Mouse (Mus musculus) WW6 (cell line): ENCODE measurements at regions not wholly inside any gene's neighbourhood (a gene's known extent, or its start where the extent isn't known, plus 50 kb on each side); places are given as distances from the start of the nearest gene placed in this dataset.
A peak's percentile ranks its signal among the peaks of the same experiment; 100 is the strongest.

ENCODE experiments used
- DNase-seq: peaks from one replicate; pipeline ENCODE4 v3.0.0-alpha.2; 2013; ENCODE audit warnings: low read depth, low spot score

DNA sequence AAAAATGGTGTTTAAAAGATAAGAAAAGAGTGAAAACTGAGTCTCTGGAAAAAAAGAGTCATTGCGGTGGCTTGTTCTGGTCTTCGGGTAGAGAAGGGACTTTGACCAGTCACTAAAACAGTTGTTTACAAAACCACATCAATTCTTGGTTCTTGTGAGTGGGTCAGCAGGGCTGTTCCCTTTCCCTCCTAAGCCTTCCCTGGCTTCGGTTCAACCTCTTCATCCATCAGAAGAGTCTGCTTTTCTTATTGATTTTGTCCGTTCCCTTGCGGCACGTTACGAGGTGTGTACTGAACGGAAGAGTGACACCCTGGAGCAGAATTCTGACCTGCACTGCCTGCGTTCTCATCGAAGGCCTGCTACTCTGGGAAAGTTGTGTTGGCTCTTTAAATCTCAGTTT, 229.1 kb upstream of the G2e3 start:
- DNase-seq: no peak

DNA sequence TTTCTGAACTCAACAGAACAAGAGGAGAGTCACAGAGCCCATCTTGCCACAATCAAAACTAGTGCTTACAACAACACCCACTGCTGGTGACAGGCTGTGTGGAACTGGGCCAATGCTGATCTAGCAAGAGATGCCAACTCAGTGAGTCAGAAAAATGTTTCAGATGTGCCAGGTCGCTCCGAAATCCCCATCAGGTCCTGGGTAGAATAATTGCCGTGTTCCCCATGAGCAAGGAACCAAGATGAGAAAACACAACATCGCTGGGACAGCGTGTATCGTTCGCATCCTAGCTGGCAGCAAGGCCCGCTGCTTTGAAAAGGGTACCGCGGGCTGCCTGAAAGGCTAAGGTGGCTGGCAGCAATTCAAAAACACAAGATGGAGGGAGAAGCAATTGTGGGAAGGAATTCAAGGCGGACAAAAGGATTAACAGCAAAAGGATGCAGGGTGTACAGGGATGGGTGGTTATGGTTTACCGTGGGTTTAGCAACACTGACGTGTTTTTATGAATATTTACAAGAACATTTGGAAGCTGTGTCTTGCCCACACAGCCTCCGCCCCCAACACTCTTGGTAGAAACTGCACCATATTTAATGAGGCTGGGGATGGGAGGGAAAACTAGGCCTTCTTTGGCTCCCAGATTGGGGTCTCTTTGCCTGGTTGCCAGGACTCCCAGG, 229.7 kb upstream of the G2e3 start:
- DNase-seq: no peak

DNA sequence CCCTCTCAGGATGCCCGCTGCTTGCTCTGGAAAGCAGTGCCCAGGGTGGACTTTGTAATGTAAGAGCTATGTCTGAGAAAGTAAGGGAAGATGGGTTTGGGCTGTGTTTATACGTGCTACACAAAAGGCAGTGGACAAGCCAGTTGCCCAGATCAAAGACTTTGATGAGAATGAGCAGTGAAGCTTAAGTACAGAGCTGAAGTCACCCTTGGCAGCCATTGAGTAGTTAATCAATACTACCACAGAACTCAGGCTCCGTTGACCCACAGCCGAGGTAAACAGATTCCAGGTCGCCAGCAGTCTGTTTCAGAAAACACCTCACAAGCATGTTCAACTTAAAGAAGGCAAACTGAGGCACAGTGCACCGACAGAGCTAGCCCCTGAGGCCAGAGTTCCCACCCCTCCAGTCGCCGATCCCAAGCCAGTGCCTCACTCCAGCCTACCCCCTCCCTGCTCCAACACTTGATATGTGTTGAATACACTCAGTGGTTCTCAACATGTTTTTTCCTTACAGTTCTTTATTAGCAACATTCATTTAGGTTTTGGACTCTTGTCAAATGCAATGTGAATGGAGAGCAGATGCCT, 230.3 kb upstream of the G2e3 start:
- no peak for DNase-seq

DNA sequence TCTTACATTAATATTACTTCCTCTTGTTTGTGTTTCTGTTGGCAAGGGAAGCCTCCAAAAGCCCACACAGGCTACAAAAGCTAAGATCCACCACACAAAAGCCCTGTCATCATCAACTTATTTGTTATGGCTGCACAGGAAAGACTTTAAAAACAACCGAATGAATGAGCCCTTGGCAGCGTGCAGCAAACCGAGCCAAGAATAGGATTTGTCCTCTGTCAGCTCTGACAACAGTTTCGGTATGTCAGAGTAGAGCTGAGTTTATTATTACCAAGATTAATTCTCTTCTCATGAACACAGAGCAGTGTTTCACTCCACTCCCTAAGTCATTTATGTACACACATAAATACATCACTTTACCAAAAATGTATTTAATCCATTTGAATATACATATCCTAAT, 236.1 kb upstream of the G2e3 start:
- DNase-seq: no peak

DNA sequence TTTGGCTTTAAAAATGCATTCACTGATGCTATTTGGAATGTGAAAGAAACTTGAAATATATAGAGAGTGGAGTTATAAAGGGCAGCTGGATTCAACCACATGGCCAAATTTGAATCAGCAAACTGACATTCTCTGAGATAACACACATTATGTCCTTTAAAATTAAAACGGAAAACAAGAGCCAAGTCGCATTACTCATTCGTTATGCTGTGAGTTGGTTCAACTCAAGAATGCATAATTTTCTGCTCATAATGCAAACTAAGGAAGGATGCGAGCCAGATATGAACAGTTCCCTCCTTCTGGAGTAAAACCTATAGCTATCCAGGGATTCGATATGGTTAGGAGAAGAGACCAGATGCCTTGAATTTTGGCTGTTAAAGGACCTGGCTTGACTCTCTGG, 239.8 kb upstream of the G2e3 start:
- DNase-seq: no peak

DNA sequence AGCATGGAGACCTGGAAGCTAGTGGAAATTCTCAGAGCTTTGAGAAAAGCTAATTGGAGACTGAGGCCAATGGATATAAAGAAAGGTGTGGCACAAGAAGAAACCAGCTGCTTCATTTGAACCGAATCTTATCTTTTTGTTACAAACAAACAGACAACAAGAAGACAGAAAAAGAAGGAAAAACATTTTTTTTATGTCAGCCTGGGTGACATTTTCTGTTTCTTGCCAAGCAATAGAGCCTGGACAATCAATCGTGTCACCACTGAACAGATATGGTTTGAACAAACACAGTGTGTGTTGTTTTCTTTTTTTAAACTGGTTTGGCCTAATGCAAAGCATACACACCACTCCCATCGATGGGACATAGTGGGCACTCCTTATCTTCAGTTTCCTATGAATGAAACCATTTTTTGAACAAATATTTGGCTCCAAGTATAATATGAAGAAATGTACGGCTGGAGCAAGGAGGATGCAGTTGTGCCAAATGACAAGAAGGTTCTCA, 244.3 kb upstream of the G2e3 start:
- no peak for DNase-seq

DNA sequence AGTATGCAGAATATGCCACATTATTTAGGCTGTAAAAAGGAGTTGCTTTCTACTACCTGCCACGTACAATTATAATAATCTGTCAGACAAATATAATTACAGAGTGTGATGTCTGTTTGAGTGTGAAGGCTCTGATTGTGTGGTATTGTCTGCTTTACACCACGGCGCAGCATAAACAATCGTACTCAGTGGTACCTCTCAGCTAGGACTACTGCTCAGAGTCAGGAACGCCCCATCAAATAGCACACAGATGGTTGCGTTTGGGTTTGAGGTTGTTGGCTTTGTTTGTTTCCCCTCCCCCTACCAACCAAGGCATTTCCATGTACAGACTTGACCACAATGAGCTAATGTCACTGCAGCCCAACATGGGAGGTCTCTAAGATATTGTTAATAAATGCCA, 246.2 kb upstream of the G2e3 start:
- DNase-seq: no peak

DNA sequence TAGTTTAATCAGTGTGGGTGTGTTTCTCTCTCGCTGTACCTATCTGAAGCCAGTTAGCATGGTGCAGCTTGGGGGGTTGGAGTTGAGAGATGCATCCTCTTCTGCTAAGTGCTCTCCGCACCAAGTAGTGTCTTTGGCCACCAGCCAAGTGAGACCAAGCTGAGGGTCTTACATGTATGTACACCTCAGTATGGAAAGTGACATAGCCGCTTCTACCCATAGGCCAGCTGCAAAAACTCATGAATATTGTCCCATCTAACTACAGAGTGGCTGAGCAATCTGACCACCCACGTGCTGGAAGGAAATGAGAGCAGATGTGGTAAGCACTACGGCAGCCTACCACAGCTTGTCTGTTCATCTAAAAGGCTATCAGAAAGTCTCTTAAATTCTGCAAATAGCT, 247.0 kb upstream of the G2e3 start:
- DNase-seq: no peak

DNA sequence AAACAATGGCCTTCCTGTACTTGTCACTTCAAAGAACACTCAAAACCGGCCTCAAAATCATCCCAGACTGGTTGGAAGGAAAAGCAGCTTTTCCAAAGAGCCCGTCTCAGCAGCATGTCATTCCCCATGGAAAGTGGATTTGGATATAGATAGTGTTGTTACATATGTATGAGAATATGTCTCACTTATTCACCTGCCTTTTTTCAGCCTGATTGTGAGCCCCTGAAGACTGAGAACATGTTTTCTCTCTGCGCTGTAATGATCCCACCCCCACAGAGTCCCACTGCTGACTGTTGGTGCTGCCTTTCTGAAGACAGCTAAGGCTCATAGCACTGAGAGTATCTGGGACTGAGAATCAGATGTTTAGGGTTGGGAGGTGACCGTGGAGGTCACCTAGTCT, 251.9 kb upstream of the G2e3 start:
- DNase-seq: no peak

DNA sequence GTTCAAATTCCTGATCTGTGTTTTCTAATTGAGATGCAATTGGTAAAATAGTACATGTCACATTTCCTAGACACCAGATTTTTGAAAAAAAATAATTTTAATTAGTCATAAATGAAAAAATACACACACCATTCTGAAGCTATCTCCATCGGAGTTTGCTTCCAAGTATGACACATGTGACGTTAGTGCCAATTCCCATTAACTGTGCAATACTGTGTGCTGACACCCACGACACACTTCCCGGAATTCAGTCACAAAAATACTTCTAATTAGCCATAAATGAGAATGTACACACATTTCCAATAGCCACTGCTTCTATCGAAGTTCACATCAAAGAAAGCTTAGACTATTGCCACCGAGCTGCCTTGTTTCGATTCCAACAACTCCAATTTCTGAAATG, 258.5 kb upstream of the G2e3 start:
- DNase-seq: no peak

DNA sequence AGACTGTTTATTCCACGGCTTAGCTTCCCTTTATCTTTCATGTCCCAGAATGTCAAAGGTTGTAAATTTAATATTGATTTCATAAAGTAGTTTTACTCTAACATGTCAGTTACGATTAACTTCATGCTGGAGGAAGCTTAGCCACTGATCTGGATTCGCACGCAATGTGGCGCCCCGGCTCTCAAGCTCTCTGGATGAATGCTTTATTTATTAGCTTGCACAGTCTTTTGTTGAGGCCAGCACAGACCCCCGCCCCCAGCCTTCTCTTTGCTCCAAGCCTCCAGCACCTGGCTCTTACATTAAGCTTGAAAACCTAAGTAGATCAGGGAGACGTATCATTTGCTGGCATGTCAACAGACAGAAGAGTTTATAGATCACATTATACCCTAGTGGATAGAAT, 266.1 kb upstream of the G2e3 start:
- DNase-seq: no peak

DNA sequence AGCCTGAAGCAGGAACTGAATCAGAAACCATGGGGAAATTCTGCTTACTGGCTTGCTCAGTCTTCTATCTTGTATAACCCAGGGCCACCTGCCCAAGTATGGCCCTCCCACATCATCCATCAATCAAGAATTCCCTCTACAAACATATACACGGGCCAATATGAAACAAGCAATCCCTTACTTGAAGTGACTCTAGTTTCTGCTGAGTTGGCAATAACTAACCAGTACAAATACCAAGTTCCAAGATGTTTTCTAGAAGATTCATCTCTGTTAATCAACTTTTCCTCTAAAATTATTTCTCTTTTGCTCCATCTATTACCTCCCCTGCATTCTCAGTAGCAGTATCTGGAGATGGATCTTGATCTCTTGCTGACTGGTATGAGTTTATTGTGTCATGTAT, 274.4 kb upstream of the G2e3 start:
- DNase-seq: no peak

DNA sequence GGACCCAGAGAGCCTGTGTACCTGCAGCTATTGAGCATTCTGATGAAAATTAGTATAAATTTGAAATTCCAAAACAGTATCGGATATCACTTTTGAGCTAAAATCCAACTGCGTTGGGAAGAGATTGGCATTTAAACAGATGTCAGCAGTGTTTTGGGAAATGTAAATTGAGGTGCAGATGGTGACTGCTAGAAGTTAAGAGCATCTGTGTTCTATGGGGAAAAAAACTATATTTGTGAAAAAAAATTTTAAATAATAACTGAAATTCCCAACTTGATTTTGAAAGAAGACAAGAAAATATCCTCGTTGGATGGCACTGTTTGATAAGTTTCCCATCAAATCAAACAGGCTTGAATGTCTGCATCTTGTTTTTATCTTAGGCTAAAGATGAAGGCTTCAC, 286.9 kb upstream of the G2e3 start:
- no peak for DNase-seq

DNA sequence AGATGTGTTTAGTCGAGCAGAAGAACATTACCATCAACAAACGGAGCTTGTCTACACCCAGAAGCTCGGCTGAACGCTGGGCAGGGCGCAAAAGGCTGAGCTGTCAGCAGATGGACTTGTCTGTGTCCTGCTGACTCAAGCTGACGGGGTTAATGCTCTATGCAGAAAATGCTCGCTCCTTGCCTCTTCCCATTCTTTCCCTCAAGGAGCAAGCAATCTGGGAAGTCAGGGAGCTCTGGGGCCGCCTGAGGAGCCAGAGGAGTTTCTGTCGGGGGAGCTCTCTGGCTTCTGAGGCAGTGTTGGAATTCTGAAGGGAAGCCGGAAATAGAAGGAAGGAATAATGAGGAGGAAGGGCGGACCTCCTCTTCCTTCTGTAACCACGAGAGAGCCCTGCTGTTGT, 289.3 kb upstream of the G2e3 start:
- no peak for DNase-seq

DNA sequence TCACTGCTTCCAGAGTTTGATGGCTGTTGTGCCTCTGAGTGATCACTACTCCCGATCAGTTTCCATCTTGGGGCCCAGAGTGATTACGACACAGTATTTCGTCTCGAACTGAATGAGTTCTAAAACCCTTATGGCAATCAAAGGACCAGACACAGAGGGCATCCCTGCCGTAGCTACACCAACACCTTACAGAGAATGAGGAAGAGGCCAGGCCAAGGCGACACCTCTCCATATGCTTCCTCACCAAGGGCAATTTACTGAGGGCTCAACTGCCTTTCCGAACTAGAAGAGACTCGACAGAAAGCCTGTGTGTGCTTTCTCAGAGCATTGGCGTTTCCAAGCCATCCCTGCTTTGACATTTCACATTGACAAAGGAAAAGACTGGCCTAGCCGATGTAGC, 289.8 kb upstream of the G2e3 start:
- no peak for DNase-seq

DNA sequence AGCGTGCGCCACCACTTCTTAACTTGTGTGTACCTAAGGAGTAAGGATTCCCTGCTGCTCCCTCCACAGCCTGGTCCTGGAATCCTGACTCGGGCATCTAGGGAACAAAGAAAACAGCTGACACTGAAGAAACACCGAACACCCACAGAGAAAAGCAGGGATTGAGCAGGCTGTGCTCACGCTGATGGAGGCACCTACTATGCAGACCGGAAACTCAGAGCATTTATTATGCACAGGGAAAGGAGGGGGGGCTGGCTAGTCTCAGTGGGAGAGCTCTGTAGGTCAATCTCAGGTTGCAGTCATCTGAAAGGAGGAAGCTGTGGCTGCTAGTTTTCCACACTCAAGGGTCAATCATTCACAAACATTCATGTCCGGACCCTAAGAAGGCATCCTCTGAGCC, 300.7 kb upstream of the G2e3 start:
- DNase-seq: peak; percentile 22

DNA sequence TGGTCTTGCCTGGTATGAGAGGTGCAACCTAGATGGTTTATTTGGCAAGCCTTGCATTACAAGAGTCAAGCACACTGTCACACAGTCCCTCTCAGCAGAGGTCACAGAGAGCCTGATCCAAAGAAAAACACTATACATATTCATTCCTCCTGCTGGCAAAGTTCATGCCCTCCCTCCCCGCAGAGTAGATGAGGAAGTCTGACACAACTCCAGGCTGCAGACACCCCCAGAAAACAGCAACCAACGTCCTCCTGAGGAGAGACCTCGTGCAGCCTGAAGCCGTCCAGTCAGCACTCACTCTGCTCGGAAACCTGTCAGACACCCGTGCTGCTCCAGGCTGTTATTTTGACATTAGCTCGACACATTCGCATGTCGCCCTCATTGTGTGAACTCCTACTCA, 302.4 kb upstream of the G2e3 start:
- DNase-seq: no peak

DNA sequence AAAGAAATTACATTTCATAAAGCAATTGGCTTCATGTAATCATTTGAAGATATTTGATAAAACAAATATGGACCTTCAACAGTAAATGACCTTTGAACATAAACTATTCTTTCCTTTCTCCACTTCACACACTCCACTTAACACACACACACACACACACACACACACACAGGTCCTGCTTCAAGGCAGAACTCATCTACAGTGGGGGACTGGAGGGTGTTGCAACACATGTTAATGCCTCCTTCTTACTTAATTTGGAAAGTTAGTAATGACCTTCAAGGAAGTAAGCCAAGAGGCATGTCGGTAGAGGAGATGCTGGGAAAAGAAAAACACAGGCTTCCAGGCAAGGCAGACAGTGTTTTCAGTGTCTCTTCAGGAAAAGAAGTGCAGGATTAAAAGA, 302.8 kb upstream of the G2e3 start:
- no peak for DNase-seq

DNA sequence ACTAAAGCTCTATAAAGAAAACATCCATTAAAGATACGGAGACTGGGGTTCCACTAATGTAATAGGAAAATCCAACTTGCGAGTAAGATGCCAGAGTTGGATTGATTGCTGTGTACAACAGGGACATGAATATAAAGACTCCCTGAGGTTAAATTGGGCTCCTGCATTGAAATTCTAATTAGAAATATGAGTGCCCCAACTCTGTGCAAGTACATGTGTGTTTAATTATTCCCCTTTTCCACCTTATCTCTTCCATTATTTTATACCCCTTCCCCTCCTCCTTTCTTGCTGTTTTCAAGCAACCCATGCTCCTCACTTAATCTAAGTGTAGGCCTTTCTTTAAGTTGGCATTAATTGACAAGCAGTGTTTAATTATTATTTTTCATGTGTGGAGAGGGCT, 315.7 kb upstream of the G2e3 start:
- DNase-seq: no peak

DNA sequence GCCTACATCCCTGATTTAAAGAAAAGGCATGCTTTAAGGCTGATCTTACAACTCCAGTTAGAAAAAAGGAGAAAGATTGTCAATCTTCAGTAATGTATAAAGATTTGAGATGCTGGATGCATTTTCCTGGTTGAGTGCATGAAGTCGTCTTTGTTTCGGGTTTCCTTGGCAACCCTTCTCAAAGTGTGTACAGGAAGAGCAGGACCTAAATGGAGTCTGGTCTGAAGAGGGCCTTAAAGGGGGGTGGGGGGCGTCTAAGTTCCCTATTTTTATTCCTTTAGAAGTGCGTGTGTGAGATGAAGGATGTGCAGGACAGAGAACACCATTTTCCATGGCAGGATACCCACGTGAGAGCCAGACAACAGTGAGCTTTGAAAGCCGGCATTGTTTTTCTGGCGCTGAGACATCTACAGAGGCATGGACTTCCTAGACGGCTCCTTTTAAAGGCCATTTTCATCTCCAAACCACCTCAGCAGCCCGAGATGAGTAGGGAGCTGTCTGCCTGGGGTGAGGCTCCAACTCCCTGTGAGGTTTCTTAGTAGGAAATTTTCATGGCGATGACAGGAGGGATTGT, 319.2 kb upstream of the G2e3 start:
- no peak for DNase-seq

DNA sequence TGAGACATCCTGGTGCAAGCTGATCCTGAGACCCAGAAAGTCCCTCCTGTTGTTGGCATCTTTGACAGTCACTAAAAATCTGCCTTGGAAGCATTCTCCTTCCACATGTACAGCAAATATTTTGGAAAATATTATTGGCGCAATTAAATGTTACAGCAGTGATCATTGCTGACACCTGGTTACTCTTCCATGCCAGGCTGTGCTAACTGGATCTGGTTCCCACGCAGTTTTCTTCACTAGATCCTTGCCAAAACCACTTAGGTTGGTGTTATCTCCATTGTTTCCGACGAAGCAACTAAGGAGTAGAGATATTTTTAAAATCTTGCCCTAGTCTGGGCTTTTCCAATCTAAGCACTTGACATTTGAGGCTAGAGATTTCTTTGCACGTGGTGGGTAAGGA, 321.8 kb upstream of the G2e3 start:
- DNase-seq: no peak

DNA sequence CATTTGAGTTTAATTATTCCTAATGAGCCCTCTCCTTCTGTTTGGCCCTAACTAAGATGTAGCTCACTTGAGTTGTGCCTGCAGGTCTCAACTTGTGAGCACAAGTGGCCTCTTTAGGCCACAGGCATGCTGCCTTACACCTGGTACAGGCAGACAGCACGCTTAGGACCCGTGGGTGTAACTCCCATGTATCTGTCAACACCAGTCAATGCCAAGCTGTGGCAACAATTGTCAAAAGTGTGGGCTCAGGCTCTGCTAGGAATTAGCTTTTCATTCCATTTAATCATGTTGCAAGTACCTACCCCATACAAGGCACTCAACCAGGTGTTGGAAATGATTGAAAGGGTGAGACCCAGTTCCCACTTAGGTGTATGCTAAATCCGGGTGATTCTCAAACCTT, 322.3 kb upstream of the G2e3 start:
- no peak for DNase-seq

DNA sequence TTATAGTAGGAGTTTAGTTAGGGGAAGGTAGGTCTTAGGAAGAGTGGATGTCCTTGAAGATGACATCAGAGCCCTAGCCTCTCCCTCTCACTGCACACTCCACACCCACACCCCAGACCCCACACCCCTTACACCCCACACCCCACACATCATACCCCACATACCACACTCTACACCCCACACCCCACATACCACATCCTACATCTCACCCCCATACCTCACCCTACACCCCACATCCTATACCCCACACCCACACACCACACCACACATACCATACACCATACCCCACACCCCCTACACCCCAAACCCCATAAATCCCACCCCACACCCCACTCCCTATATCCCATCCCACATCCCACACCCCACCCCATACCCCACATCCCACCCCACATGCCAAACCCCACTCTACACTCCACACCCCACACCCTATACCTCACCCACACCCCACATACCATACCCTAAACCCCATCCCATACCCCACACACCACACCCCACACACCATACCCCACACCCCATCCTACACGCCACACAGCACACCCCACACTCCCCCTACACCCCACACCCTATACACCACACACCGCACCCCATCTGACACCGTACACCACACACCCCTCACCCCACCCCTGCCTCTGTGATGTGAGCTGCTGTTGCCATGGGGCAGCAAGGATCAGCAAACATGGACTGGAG, 323.7 kb upstream of the G2e3 start:
- no peak for DNase-seq
